Mouse (Mus musculus): ENCODE measurements around the gene Brsk1.

Brsk1 gene

DNA sequence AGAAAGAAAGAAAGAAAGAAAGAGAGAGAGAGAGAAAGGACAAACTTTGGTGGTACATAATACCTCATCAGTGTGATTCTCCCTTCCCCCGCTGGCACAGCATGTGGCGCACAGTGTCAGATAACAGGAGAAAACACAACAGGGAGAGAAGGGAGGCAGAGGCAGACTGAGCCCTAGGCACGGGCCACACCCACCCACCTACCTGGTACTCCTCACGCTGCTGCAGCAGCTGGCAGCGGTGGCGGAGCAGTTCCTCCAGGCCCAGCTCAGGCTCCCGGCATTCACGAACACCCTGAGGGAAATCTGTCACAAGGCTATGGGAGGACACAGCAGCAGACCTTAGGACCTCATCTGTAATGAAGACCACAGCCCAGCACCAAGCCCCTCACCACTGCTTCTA lies 27.2 kb upstream of the Brsk1 start:
- in situ Hi-C loops (cut with MboI; ENCODE audit: low pct_unique_long_range_greater_than_20kb in 1 of 2, low sequenced_read_pairs in 2 of 2, unreplicated experiment in 1 of 2): no loop called here

GRCm38 (mm10) chr7:4663742-4664141 lies 26.7 kb upstream of the Brsk1 start:
- in situ Hi-C loops (cut with MboI; ENCODE audit: low pct_unique_long_range_greater_than_20kb in 1 of 2, low sequenced_read_pairs in 2 of 2, unreplicated experiment in 1 of 2): no loop called here

GRCm38 (mm10) chr7:4666871-4667270 lies 23.5 kb upstream of the Brsk1 start:
- in situ Hi-C loops (cut with MboI; ENCODE audit: low pct_unique_long_range_greater_than_20kb in 1 of 2, low sequenced_read_pairs in 2 of 2, unreplicated experiment in 1 of 2): no loop called here

- in situ Hi-C loops (cut with MboI; ENCODE audit: low pct_unique_long_range_greater_than_20kb in 1 of 2, low sequenced_read_pairs in 2 of 2, unreplicated experiment in 1 of 2): no loop called here
Observed at GRCm38 (mm10) chr7:4668506-4668905, 21.9 kb upstream of the Brsk1 start.

DNA sequence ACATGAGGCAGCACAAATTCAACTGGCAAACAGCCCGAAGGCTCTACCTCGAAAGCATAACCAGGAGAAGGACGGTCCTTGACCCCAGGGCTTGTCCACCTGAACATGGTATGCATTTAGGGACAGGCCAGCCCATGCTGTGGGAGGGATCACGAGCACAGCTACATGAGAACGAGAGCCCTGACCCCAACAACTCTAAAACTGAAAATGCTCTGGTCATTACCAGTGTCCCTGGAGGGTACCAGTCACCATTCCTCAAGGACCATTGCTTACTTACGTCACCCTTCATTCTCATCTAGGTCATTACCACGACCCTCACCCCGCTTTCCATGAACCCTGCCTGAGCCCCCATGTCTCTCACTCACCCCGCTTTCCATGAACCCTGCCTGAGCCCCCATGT lies 21.2 kb upstream of the Brsk1 start:
- in situ Hi-C loops (cut with MboI; ENCODE audit: low pct_unique_long_range_greater_than_20kb in 1 of 2, low sequenced_read_pairs in 2 of 2, unreplicated experiment in 1 of 2): no loop called here

DNA sequence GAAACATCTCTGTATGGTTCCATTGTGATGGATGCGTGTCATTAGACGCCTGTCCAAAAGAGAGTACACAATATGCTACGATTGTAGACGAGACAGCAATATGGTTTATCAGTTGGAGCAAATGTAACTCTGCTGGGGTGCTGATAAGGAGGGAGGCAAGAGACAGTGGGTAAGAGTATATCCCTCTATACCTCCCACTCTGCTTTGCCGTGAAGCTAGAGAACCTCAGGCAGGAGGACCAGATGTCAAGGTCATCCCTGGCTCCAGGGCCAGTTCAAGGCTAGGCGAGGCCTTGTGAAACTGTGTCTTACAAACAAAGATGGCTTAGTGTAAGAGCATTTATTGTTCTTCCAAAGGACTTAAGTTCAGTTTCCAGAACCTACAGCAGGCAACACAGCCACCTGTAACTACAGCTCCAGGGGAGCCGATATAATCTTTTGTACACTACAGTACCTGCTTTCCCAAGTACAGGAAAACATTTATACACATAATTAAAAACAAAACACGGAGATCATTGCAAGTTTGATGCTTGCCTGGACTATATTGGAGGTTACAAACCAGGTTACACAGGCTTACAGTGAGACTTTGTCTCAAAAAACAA lies 19.6 kb upstream of the Brsk1 start:
- in situ Hi-C loops (cut with MboI; ENCODE audit: low pct_unique_long_range_greater_than_20kb in 1 of 2, low sequenced_read_pairs in 2 of 2, unreplicated experiment in 1 of 2): no loop called here

DNA sequence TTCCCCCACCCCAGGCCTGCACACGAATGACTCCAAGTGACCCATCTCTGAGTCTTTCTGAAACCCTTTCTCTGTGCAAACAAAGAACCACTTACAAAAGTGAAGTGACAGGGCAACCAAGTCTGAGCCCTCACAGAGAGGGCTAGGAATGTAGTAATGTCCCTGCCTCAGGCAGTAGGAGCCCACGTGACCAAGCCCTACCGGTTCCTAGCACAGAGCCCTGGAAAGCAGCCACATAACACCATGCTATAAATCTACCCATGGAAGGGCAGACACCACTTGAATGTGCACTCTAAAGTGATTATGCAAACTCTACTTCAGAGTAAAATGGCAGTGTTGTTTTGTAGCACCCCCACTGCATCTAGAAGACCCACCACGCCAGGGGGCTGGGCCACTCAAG lies 18.4 kb upstream of the Brsk1 start:
- in situ Hi-C loops (cut with MboI; ENCODE audit: low pct_unique_long_range_greater_than_20kb in 1 of 2, low sequenced_read_pairs in 2 of 2, unreplicated experiment in 1 of 2): no loop called here

DNA sequence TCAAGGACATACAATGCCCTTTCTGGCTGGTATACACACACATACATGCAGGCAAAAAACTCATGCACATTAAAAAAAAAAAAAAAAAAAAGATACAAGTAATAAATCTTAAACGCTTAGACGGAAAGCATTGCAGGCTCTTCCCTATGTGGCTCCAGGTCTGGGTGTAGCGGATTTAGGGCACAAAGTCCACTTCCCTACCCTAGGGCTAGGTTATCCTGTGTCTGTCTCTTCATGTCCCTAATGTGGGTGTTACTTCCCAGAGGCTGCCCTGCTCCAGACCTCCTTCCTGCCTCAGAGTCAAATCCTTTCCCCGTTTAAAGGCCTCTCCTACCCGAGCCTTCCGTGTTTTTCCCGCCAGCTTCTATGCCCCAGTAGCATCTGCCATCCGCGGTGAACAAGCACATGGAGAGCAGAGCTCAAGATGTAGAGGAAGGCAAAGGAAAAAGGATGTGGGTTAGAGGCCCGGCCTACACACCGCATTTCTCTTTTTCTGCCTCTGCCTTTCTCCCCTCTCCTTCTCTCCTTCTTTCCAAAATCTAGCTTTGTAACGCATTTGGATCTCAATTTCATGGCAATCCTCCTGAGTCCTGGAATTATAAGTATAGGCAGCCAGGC lies 16.2 kb upstream of the Brsk1 start:
- in situ Hi-C loops (cut with MboI; ENCODE audit: low pct_unique_long_range_greater_than_20kb in 1 of 2, low sequenced_read_pairs in 2 of 2, unreplicated experiment in 1 of 2): no loop called here

DNA sequence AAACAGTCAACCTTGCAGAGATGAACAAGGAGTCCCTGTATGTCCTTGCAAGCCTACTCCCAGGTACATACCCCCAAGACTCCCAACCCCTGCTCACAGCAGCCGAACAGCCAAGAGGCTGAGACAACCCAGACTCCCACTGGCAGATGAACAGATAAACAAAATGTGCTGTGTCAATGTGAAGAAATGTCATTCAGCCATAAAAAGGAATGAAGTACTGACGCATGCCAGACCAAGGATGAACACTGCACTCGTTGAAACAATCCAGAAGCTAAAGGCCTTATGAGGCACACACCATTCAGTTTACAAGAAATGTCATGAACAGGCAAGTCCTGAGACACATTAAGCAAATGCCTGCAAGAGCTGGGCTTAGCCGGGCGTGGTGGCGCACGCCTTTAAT lies 15.2 kb upstream of the Brsk1 start:
- in situ Hi-C loops (cut with MboI; ENCODE audit: low pct_unique_long_range_greater_than_20kb in 1 of 2, low sequenced_read_pairs in 2 of 2, unreplicated experiment in 1 of 2): no loop called here

DNA sequence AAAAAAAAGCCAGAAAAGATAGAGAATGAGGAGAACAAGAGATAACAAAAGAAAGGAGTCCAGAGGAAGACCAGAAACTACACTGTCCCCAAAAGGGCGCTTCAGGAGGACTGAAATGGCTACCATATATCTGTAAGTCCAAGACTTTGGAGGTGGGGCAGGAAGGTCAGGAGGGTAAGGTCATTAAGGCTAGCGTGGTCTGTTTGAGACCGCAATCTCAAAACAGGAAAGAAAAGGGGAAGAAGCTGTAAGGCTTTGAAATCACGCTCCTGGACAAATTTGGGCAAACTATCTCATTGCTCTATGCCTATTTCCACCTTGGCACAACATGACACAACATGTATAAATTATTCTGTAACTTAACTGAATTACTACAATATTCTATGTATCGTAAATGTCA lies 7.1 kb upstream of the Brsk1 start:
- in situ Hi-C loops (cut with MboI; ENCODE audit: low pct_unique_long_range_greater_than_20kb in 1 of 2, low sequenced_read_pairs in 2 of 2, unreplicated experiment in 1 of 2): no loop called here

- in situ Hi-C loops (cut with MboI; ENCODE audit: low pct_unique_long_range_greater_than_20kb in 1 of 2, low sequenced_read_pairs in 2 of 2, unreplicated experiment in 1 of 2): no loop called here
Observed at GRCm38 (mm10) chr7:4684203-4684602, 6.2 kb upstream of the Brsk1 start.

GRCm38 (mm10) chr7:4684632-4685417 lies 5.6 kb upstream of the Brsk1 start, which contains the start of gene Hspbp1:
Gene Hspbp1 (minus strand): TSS chr7:4685068.
- in situ Hi-C loops (cut with MboI; ENCODE audit: low pct_unique_long_range_greater_than_20kb in 1 of 2, low sequenced_read_pairs in 2 of 2, unreplicated experiment in 1 of 2): no loop called here

- in situ Hi-C loops (cut with MboI; ENCODE audit: low pct_unique_long_range_greater_than_20kb in 1 of 2, low sequenced_read_pairs in 2 of 2, unreplicated experiment in 1 of 2): no loop called here
Observed at GRCm38 (mm10) chr7:4690951-4691653, 698 bp downstream of the Brsk1 start.

DNA sequence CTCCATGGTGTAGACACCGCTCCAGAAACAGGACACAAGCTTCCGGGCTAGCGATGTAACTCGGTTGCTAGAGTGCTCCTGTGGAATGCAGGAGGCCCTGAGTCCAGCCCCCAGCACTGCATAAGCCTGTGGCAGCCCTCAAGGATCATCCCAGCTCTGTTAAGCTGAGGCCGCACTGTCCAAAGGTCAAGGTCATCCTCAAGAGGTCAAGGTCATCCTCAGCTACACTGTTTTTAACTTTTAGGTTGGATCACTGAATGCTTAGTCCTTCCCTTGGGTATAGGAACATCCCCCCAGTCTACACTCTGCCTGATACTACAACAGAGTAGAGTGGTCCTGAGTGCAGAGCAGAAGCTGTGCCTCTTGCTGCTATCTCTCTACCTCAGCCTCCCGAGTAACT lies 2.6 kb downstream of the Brsk1 start:
- in situ Hi-C loops (cut with MboI; ENCODE audit: low pct_unique_long_range_greater_than_20kb in 1 of 2, low sequenced_read_pairs in 2 of 2, unreplicated experiment in 1 of 2): no loop called here

- in situ Hi-C loops (cut with MboI; ENCODE audit: low pct_unique_long_range_greater_than_20kb in 1 of 2, low sequenced_read_pairs in 2 of 2, unreplicated experiment in 1 of 2): no loop called here
Observed at GRCm38 (mm10) chr7:4702334-4702733, 11.9 kb downstream of the Brsk1 start.

GRCm38 (mm10) chr7:4703195-4703594 lies 12.8 kb downstream of the Brsk1 start:
- in situ Hi-C loops (cut with MboI; ENCODE audit: low pct_unique_long_range_greater_than_20kb in 1 of 2, low sequenced_read_pairs in 2 of 2, unreplicated experiment in 1 of 2): no loop called here

DNA sequence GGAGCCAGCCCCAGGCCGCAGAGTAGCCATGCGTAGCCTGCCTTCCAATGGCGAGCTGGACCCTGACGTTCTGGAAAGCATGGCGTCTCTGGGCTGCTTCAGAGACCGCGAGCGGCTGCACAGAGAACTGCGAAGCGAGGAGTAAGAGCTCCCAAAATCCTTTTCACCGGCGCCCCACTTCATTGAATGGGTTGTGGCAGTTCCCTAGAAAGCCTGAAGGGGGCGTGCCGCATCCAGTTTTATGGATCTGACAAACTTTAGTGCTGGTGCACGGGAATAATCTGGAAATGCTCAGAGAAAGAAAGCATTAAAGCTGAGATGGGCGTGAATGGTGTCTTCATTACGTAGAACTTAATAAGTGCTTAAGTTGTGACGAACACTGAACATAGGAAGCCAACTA lies 14.7 kb downstream of the Brsk1 start:
- in situ Hi-C loops (cut with MboI; ENCODE audit: low pct_unique_long_range_greater_than_20kb in 1 of 2, low sequenced_read_pairs in 2 of 2, unreplicated experiment in 1 of 2): no loop called here

DNA sequence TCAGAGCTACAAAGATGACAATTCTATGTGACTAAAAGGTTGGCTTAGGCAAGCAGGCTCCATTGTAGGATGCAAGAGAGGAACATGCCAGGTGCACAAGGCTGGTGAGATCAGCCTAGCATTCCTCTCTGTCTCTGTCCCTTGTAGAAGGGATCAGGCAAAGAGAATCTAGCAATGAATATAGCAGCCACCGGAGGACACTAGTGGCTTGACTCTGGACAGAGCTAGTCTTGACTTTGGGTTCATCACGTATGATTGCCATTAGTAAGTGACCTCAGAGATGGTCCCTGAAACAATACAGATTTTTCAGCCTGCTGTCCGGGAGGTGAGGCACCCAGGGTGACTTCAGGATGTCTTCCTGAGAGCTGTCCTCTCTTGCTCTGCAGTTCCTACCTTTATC lies 22.2 kb downstream of the Brsk1 start:
- in situ Hi-C loops (cut with MboI; ENCODE audit: low pct_unique_long_range_greater_than_20kb in 1 of 2, low sequenced_read_pairs in 2 of 2, unreplicated experiment in 1 of 2): no loop called here

DNA sequence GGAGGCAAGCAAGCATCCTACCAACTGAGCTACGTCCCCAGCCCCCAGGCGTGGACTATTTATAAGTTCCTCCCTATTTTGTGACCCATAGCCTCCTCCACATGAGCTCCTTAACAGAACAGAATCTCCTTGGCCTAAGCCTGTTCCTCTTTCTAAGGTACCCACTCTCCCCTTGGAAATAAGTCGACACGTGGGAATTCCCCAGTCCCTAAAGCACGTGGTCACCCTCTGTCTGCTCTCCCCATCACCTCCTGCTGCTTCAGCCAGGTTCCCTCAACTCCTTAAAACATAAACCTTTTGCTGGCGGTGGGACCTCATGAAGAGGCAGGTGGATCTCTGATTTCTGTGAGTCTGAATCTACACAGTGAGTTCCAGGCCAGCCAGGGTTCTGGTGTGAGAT lies 26.6 kb downstream of the Brsk1 start:
- in situ Hi-C loops (cut with MboI; ENCODE audit: low pct_unique_long_range_greater_than_20kb in 1 of 2, low sequenced_read_pairs in 2 of 2, unreplicated experiment in 1 of 2): no loop called here
